Mouse (Mus musculus) kidney, adult 2 months (tissue): Measurements from ENCODE around the gene Nt5m.

Experiments
- CTCF ChIP-seq: fragments of 200-500 bp; conservative IDR thresholded peaks from 2 replicates; pipeline ENCODE4 v1.5.1; 2011; ENCODE audit warnings: low read depth, mild to moderate bottlenecking, control low read depth, low read length, moderate library complexity, mixed read lengths; ENCODE audit not compliant: insufficient read depth, insufficient read length
- POLR2A ChIP-seq: fragments of 200-500 bp; IDR thresholded peaks from one replicate; pipeline ENCODE4 v1.6.1; 2011; ENCODE audit warnings: low read depth, low read length, control low read depth

DNA sequence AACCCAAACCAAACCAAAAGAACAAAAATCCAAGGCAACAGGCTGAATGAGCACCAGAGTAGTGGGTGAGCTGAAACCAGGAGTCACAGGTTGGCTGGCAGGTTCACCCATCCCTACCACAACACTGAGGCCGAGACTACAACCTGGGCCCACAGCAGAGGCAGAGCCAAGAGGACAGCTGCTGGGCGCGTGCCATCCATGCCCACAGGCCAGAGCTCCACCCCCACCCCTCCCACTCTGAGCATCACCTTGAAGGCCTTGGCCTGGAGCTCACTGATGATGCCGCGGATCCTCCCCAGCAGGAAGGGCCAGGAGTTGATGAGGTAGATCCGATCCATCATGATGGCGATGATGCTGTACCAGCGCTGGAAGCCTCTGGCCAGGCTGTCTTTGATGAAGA lies 37.4 kb upstream of the Nt5m start:
- TF ChIP-seq CTCF = no peak
- no peak for TF ChIP-seq POLR2A
